Comparison of ENCODE assay signal across 26 mouse cellular contexts in the genomic region with DNA sequence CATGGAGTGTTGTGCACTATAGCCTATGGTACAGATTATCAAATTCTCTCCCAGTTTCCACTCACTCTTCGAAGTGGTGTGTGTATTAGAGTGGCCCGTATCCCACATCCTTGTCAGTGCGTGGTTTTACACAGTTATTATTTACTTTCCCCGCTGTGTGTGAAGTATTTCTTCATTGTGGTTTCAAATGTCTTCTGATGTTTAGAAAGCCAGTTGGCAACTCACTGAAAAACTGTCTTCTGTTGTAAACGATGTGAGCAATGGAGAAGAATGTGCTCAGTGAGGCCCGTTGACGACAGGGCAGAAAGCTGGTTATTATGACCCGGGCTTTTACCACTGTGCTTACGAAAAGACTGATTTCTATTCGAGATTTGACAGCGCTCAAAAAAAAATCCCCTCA. TPM values are rescaled to one million over a fixed set of nuclear protein-coding genes. Genes with fewer than 3 reads are reported as not detected.
A peak's percentile ranks its signal among the peaks of the same experiment; 100 is the strongest.
DNase-seq lines count a peak whose midpoint lies in the region; ATAC-seq and TF ChIP-seq lines count a peak whose summit lies in the region.
"Had no signal": no experiment of that assay in that cellular context is flagged by ENCODE, and none has a peak within 500 bp of the region (broad histone marks: within the 10 kb centered on the region; RNA-seq: fewer than 3 reads in every experiment).

No protein-coding gene starts in this region.

- WGBS in lung, embryonic 14.5 days: 32% methylated on average over 11 of the region's 11 CpGs
- 77% methylated on average over 11 of the region's 11 CpGs for WGBS in midbrain, embryonic 11.5 days
- 63% methylated on average over 11 of the region's 11 CpGs for WGBS in midbrain, embryonic 15.5 days

- H3K4me2 ChIP-seq in lung, embryonic 14.5 days: no peak overlapping the region
- no peak overlapping the region for H3K4me2 ChIP-seq in midbrain, embryonic 11.5 days
- no peak overlapping the region for H3K4me2 ChIP-seq in midbrain, embryonic 15.5 days
- H3K4me2 ChIP-seq: embryonic facial prominence, embryonic 15.5 days; forebrain, embryonic 12.5 days; forebrain, embryonic 15.5 days; heart, embryonic 13.5 days; hindbrain, embryonic 12.5 days; hindbrain, embryonic 15.5 days had no signal

- no peak overlapping the region for H3K27ac ChIP-seq in lung, embryonic 14.5 days (ENCODE audit: low read depth)
- H3K27ac ChIP-seq in midbrain, embryonic 11.5 days (ENCODE audit: low read depth, low read length): no peak overlapping the region
- no peak overlapping the region for H3K27ac ChIP-seq in midbrain, embryonic 15.5 days
- H3K27ac ChIP-seq: embryonic facial prominence, embryonic 15.5 days; forebrain, embryonic 12.5 days; forebrain, embryonic 15.5 days; heart, adult 2 months; heart, embryonic 10.5 days; heart, embryonic 13.5 days; hindbrain, embryonic 12.5 days; hindbrain, embryonic 15.5 days had no signal

- H3K27me3 ChIP-seq in lung, embryonic 14.5 days (ENCODE audit: insufficient read depth, low read length): no peaks in the 10 kb centered on the region
- no peaks in the 10 kb centered on the region for H3K27me3 ChIP-seq in midbrain, embryonic 11.5 days (ENCODE audit: control insufficient read depth, insufficient read depth, low read length)
- H3K27me3 ChIP-seq in midbrain, embryonic 15.5 days (replicated peaks): no peaks in the 10 kb centered on the region
- H3K27me3 ChIP-seq: embryonic facial prominence, embryonic 15.5 days; forebrain, embryonic 15.5 days; hindbrain, embryonic 12.5 days; hindbrain, embryonic 15.5 days had no signal

- no peak for ATAC-seq in lung, embryonic 14.5 days (ENCODE audit: insufficient read depth)
- ATAC-seq in midbrain, embryonic 11.5 days (ENCODE audit: low FRiP score): no peak
- no peak for ATAC-seq in midbrain, embryonic 15.5 days (replicated peaks)
- ATAC-seq: forebrain, embryonic 15.5 days had no signal

- H3K9ac ChIP-seq in lung, embryonic 14.5 days: no peak overlapping the region
- H3K9ac ChIP-seq in midbrain, embryonic 11.5 days (ENCODE audit: low read length): no peak overlapping the region
- H3K9ac ChIP-seq in midbrain, embryonic 15.5 days: no peak overlapping the region
- H3K9ac ChIP-seq: embryonic facial prominence, embryonic 15.5 days; forebrain, embryonic 12.5 days; forebrain, embryonic 15.5 days; heart, embryonic 13.5 days; hindbrain, embryonic 12.5 days; hindbrain, embryonic 15.5 days had no signal

- no peak for TF ChIP-seq CTCF in lung, embryonic 14.5 days (IDR thresholded peaks at IDR 0.05; ENCODE audit: low read depth)

- no peaks in the 10 kb centered on the region for H3K36me3 ChIP-seq in lung, embryonic 14.5 days (ENCODE audit: insufficient read depth)
- H3K36me3 ChIP-seq in midbrain, embryonic 11.5 days (ENCODE audit: control insufficient read depth, insufficient read depth, low read length): no peaks in the 10 kb centered on the region
- H3K36me3 ChIP-seq in midbrain, embryonic 15.5 days (replicated peaks): no peaks in the 10 kb centered on the region
- H3K36me3 ChIP-seq: embryonic facial prominence, embryonic 15.5 days; forebrain, embryonic 12.5 days; forebrain, embryonic 15.5 days; G1E; heart, embryonic 10.5 days; heart, embryonic 13.5 days; hindbrain, embryonic 12.5 days; hindbrain, embryonic 15.5 days had no signal

- no peaks in the 10 kb centered on the region for H3K9me3 ChIP-seq in lung, embryonic 14.5 days (ENCODE audit: low read depth, low read length)
- H3K9me3 ChIP-seq in midbrain, embryonic 11.5 days (ENCODE audit: control insufficient read depth, low read length): no peaks in the 10 kb centered on the region
- no peaks in the 10 kb centered on the region for H3K9me3 ChIP-seq in midbrain, embryonic 15.5 days
- H3K9me3 ChIP-seq: embryonic facial prominence, embryonic 15.5 days; forebrain, embryonic 12.5 days; forebrain, embryonic 15.5 days; G1E; heart, embryonic 10.5 days; heart, embryonic 13.5 days; hindbrain, embryonic 12.5 days; hindbrain, embryonic 15.5 days had no signal

- intact Hi-C loops in heart, postnatal 25 days (cut with DNase I): no loop called here

- no peak overlapping the region for H3K4me3 ChIP-seq in lung, embryonic 14.5 days (ENCODE audit: low read depth, low read length)
- no peak overlapping the region for H3K4me3 ChIP-seq in midbrain, embryonic 11.5 days (ENCODE audit: low read depth, low read length)
- H3K4me3 ChIP-seq in midbrain, embryonic 15.5 days: no peak overlapping the region
- H3K4me3 ChIP-seq: embryonic facial prominence, embryonic 15.5 days; forebrain, embryonic 12.5 days; forebrain, embryonic 15.5 days; heart, adult 2 months; heart, embryonic 10.5 days; heart, embryonic 13.5 days; hindbrain, embryonic 12.5 days; hindbrain, embryonic 15.5 days had no signal

- peak; percentile 23 for DNase-seq in heart, adult 11 months
- no peak for DNase-seq in heart, postnatal 25 days (ENCODE audit: low spot score)
- DNase-seq in lung, embryonic 14.5 days: peak; percentile 37
- no peak for DNase-seq in lung, postnatal 14 days
- peak; percentile 67 for DNase-seq in midbrain, embryonic 11.5 days (ENCODE audit: low spot score, missing footprints)
- DNase-seq in cerebellum, postnatal 36 days: no peak
- DNase-seq: adrenal gland, adult 2 months; adrenal gland, postnatal 14 days; B cell, adult 2 months; cerebellum, adult 11 months; cerebellum, adult 2 months; cerebellum, adult 9-11 months; cerebellum, postnatal 25 days; embryo, embryonic 11 days; gastrocnemius, postnatal 25 days; heart, adult 2 months; heart, postnatal 14 days had no signal

- H3K4me1 ChIP-seq in lung, embryonic 14.5 days (ENCODE audit: insufficient read depth): no peaks in the 10 kb centered on the region
- H3K4me1 ChIP-seq in midbrain, embryonic 11.5 days (ENCODE audit: control insufficient read depth, insufficient read depth, low read length): peaks cover 4% of the 10 kb centered on the region; the same call in 1 of the 2 replicates
- H3K4me1 ChIP-seq in midbrain, embryonic 15.5 days: no peaks in the 10 kb centered on the region
- H3K4me1 ChIP-seq: embryonic facial prominence, embryonic 15.5 days; forebrain, embryonic 12.5 days; heart, embryonic 10.5 days; heart, embryonic 13.5 days; hindbrain, embryonic 15.5 days had no signal

RNA-seq across cellular contexts. Expression of a gene that starts 3.0 kb away (rescaled TPM):
- total RNA-seq in heart, postnatal 25 days (2021): 10 to 100 TPM; 19.0 to 20.1 TPM
- 5.3 and 5.6 TPM in 2 replicates for polyA plus RNA-seq in lung, embryonic 14.5 days (2014; fragmentation: Nextera tagmentation; extraction: Ambion mirVana)
- 4.0 and 4.5 TPM in 2 replicates for polyA plus RNA-seq in midbrain, embryonic 11.5 days (2014; fragmentation: Nextera tagmentation; extraction: Ambion mirVana)
- polyA plus RNA-seq in midbrain, embryonic 15.5 days (2015; fragmentation: Nextera tagmentation; extraction: Ambion mirVana): 3.6 and 4.4 TPM in 2 replicates

Comparison
In these comparisons a context has a peak if more than half of its experiments do, and no peak if none do; other contexts are left out.
1. DNase-seq: peak in heart, adult 11 months (single experiment), lung, embryonic 14.5 days (single experiment) and midbrain, embryonic 11.5 days (single experiment); none in heart, postnatal 25 days (single experiment), lung, postnatal 14 days (single experiment) and cerebellum, postnatal 36 days (0 of 2).